Mouse (Mus musculus) heart, postnatal 25 days (tissue): ENCODE results near the gene Zfp277. TPM values are rescaled to one million over a fixed set of nuclear protein-coding genes. Genes with fewer than 3 reads are reported as not detected.

Experiments used
- DNase-seq: peaks from one replicate; pipeline ENCODE4 v3.0.0; 2022; ENCODE audit warnings: low spot score
- intact Hi-C: fragments of 180-260 bp; cut with DNase I; formaldehyde crosslinking; loops from one replicate; pipeline ENCODE4 v1.15.1; 2025
- total RNA-seq, 2 experiments: library from RNA; stranded (reverse); gene quantifications; 2 replicates each; pipeline ENCODE4 v1.2.3; 2021

The Zfp277 gene
- total RNA-seq, 2 experiments from 2014 or later: 11.0 to 11.7 TPM

GRCm38 (mm10) chr12:40381173-40381801 lies 64.4 kb downstream of the Zfp277 start:
- no peak for DNase-seq
- intact Hi-C loops: no loop called here

- intact Hi-C loops: no loop called here
Measured at GRCm38 (mm10) chr12:40379538-40379923, 66.2 kb downstream of the Zfp277 start.

GRCm38 (mm10) chr12:40378621-40379537 lies 66.8 kb downstream of the Zfp277 start:
- no peak for DNase-seq

More at GRCm38 (mm10) chr12:40379538-40379923, 66.2 kb downstream of the Zfp277 start:
- no peak for DNase-seq

GRCm38 (mm10) chr12:40351879-40352278 lies 93.8 kb downstream of the Zfp277 start:
- DNase-seq: no peak
- intact Hi-C loops: no loop called here

More at GRCm38 (mm10) chr12:40378621-40379537, 66.8 kb downstream of the Zfp277 start:
- intact Hi-C loops: no loop called here

GRCm38 (mm10) chr12:40348251-40348650 lies 97.5 kb downstream of the Zfp277 start:
- intact Hi-C loops: no loop called here
- no peak for DNase-seq

- intact Hi-C loops: no loop called here
- no peak for DNase-seq
Measured at GRCm38 (mm10) chr12:40347060-40347698, 98.5 kb downstream of the Zfp277 start.

GRCm38 (mm10) chr12:40341443-40341842 lies 104.3 kb downstream of the Zfp277 start:
- no peak for DNase-seq

GRCm38 (mm10) chr12:40335303-40335702 lies 110.4 kb downstream of the Zfp277 start:
- intact Hi-C loops: no loop called here
- no peak for DNase-seq

More at GRCm38 (mm10) chr12:40341443-40341842, 104.3 kb downstream of the Zfp277 start:
- intact Hi-C loops: loop anchor here (5.0 kb wide), 1 partner anchor 84 kb away; no protein-coding TSS in a partner anchor

GRCm38 (mm10) chr12:40331467-40331866 lies 114.2 kb downstream of the Zfp277 start:
- intact Hi-C loops: no loop called here

GRCm38 (mm10) chr12:40327012-40327660 lies 118.6 kb downstream of the Zfp277 start:
- DNase-seq: no peak
- intact Hi-C loops: no loop called here

More at GRCm38 (mm10) chr12:40331467-40331866, 114.2 kb downstream of the Zfp277 start:
- no peak for DNase-seq

GRCm38 (mm10) chr12:40325582-40325981 lies 120.1 kb downstream of the Zfp277 start:
- intact Hi-C loops: no loop called here
- DNase-seq: no peak

GRCm38 (mm10) chr12:40324819-40325218 lies 120.9 kb downstream of the Zfp277 start:
- no peak for DNase-seq
- intact Hi-C loops: no loop called here

GRCm38 (mm10) chr12:40315146-40315545 lies 130.6 kb downstream of the Zfp277 start:
- intact Hi-C loops: no loop called here
- DNase-seq: no peak

GRCm38 (mm10) chr12:40303960-40304359 lies 141.7 kb downstream of the Zfp277 start:
- DNase-seq: no peak
- intact Hi-C loops: no loop called here

- no peak for DNase-seq
- intact Hi-C loops: no loop called here
Measured at GRCm38 (mm10) chr12:40298636-40299035, 147.1 kb downstream of the Zfp277 start.

GRCm38 (mm10) chr12:40286539-40286938 lies 159.2 kb downstream of the Zfp277 start:
- intact Hi-C loops: no loop called here
- no peak for DNase-seq

GRCm38 (mm10) chr12:40280596-40281325 lies 164.9 kb downstream of the Zfp277 start:
- DNase-seq: no peak
- intact Hi-C loops: no loop called here

GRCm38 (mm10) chr12:40277581-40277980 lies 168.1 kb downstream of the Zfp277 start:
- no peak for DNase-seq
- intact Hi-C loops: no loop called here

- intact Hi-C loops: no loop called here
- no peak for DNase-seq
Measured at GRCm38 (mm10) chr12:40274931-40275330, 170.8 kb downstream of the Zfp277 start.
